Mouse (Mus musculus) heart, postnatal 14 days (tissue): ENCODE results near the gene Gm4871. TPM values are rescaled to one million over a fixed set of nuclear protein-coding genes. Genes with fewer than 3 reads are reported as not detected.
"Not testable (repeated sequence)": the region's sequence is repeated elsewhere in the genome, so short reads cannot be mapped to it uniquely, and the experiment has no call there.

ENCODE experiments used
- DNase-seq, 2 experiments: peaks; one replicate each; pipeline ENCODE4 v3.0.0; 2021 to 2022
- intact Hi-C: fragments of 180-260 bp; cut with DNase I; formaldehyde crosslinking; loops from one replicate; pipeline ENCODE4 v1.15.1; 2025
- long read RNA-seq, 2 experiments: library from polyadenylated mRNA; stranded (forward); transcript quantifications; one replicate each; pipeline ENCODE4 v2.0.0; 2021
- total RNA-seq, 2 experiments: library from RNA; stranded (reverse); gene quantifications; 2 replicates each; pipeline ENCODE4 v1.2.3; 2021

The Gm4871 gene
- total RNA-seq = not detected
- long read RNA-seq, experiment 1 = 0 reads
- long read RNA-seq, experiment 2 = 0 reads

- intact Hi-C loops, DNase-seq: not testable (repeated sequence)
Measured at GRCm38 (mm10) chr5:145032391-145032790, at the start of gene Gm4871. Gene Gm4871 (minus strand): TSS chr5:145032754.

GRCm38 (mm10) chr5:145081866-145082613, 49.5 kb upstream of the Gm4871 start:
- intact Hi-C loops = no loop called here

GRCm38 (mm10) chr5:145075081-145075480, 42.5 kb upstream of the Gm4871 start:
- intact Hi-C loops = loop anchor here (10.0 kb wide), 1 partner anchor 200 kb away; no protein-coding TSS in a partner anchor
- DNase-seq = no peak

More at GRCm38 (mm10) chr5:145081866-145082613, 49.5 kb upstream of the Gm4871 start:
- no peak for DNase-seq

- no peak for DNase-seq
- intact Hi-C loops = loop anchor here (5.0 to 10.0 kb wide), 2 partner anchors 69 to 197 kb away; no protein-coding TSS in a partner anchor
Measured at GRCm38 (mm10) chr5:145071342-145071741, 38.8 kb upstream of the Gm4871 start.

- peak; percentile 74 to 84 for DNase-seq
- intact Hi-C loops = loop anchor here (5.0 to 10.0 kb wide), 3 partner anchors 52 to 195 kb away; no protein-coding TSS in a partner anchor
Measured at GRCm38 (mm10) chr5:145069707-145070106, 37.2 kb upstream of the Gm4871 start.

GRCm38 (mm10) chr5:145068863-145069262, 36.3 kb upstream of the Gm4871 start:
- no peak for DNase-seq
- intact Hi-C loops = loop anchor here (5.0 kb wide), 1 partner anchor 52 kb away; no protein-coding TSS in a partner anchor

- intact Hi-C loops = loop anchor here (5.0 kb wide), 1 partner anchor 48 kb away; no protein-coding TSS in a partner anchor
Measured at GRCm38 (mm10) chr5:145064765-145065340, 32.3 kb upstream of the Gm4871 start.

GRCm38 (mm10) chr5:145059524-145059923, 27.0 kb upstream of the Gm4871 start:
- intact Hi-C loops = no loop called here
- no peak for DNase-seq

More at GRCm38 (mm10) chr5:145064765-145065340, 32.3 kb upstream of the Gm4871 start:
- no peak for DNase-seq

GRCm38 (mm10) chr5:145058722-145059121, 26.2 kb upstream of the Gm4871 start:
- intact Hi-C loops = no loop called here
- DNase-seq = no peak

GRCm38 (mm10) chr5:145057907-145058306, 25.4 kb upstream of the Gm4871 start:
- intact Hi-C loops = no loop called here
- DNase-seq = no peak

- DNase-seq, intact Hi-C loops: not testable (repeated sequence)
Measured at GRCm38 (mm10) chr5:145054187-145054586, 21.6 kb upstream of the Gm4871 start.

GRCm38 (mm10) chr5:145042690-145043089, 10.1 kb upstream of the Gm4871 start, which contains the start of gene 1700018F24Rik:
Gene 1700018F24Rik (plus strand): TSS chr5:145042990.
- intact Hi-C loops, DNase-seq: not testable (repeated sequence)

- peak in 1 of 2 experiments; percentile 11 for DNase-seq
- intact Hi-C loops = no loop called here
Measured at GRCm38 (mm10) chr5:145041628-145042027, 9.1 kb upstream of the Gm4871 start.

GRCm38 (mm10) chr5:145030476-145030875, 2.1 kb downstream of the Gm4871 start:
- intact Hi-C loops, DNase-seq: not testable (repeated sequence)

GRCm38 (mm10) chr5:145020712-145021111, 11.8 kb downstream of the Gm4871 start:
- intact Hi-C loops, DNase-seq: not testable (repeated sequence)

- intact Hi-C loops, DNase-seq: not testable (repeated sequence)
Measured at GRCm38 (mm10) chr5:145020254-145020653, 12.3 kb downstream of the Gm4871 start.

- DNase-seq = not testable (repeated sequence)
- intact Hi-C loops = loop anchor here (5.0 kb wide), 1 partner anchor 51 kb away; no protein-coding TSS in a partner anchor
Measured at GRCm38 (mm10) chr5:145016761-145017160, 15.8 kb downstream of the Gm4871 start.

GRCm38 (mm10) chr5:145014278-145014677, 18.3 kb downstream of the Gm4871 start:
- intact Hi-C loops = no loop called here
- no peak for DNase-seq

GRCm38 (mm10) chr5:145008878-145009659, 23.5 kb downstream of the Gm4871 start:
- intact Hi-C loops = no loop called here
- no peak for DNase-seq

GRCm38 (mm10) chr5:145005596-145005995, 27.0 kb downstream of the Gm4871 start:
- no peak for DNase-seq
- intact Hi-C loops = no loop called here
